Mouse (Mus musculus) spleen, adult 2 months (tissue): ENCODE data around the gene Cdh16. TPM values are rescaled to one million over a fixed set of nuclear protein-coding genes. Genes with fewer than 3 reads are reported as not detected.

Experiments
- DNase-seq, 2 experiments: peaks; one replicate each; pipeline versions ENCODE4 v3.0.0 to v3.0.0-alpha.2; 2012 to 2021; ENCODE audit warnings: low spot score in 2 of 2, low read depth in 1 of 2
- H3K27ac ChIP-seq: fragments of 200-500 bp; 2 replicates; pipeline ENCODE4 v1.5.1; 2012; ENCODE audit warnings: low read length, inconsistent platforms; ENCODE audit not compliant: insufficient read depth
- H3K27me3 ChIP-seq: fragments of 200-500 bp; 2 replicates; pipeline ENCODE4 v1.6.1; 2012; ENCODE audit warnings: mild to moderate bottlenecking, moderate library complexity, low read length, inconsistent platforms; ENCODE audit not compliant: control insufficient read depth, insufficient read depth
- H3K36me3 ChIP-seq: fragments of 200-500 bp; 2 replicates; pipeline ENCODE4 v1.6.1; 2012; ENCODE audit warnings: mild to moderate bottlenecking, low read length, inconsistent platforms; ENCODE audit not compliant: control insufficient read depth, insufficient read depth
- H3K4me1 ChIP-seq: fragments of 200-500 bp; 2 replicates; pipeline ENCODE4 v1.6.1; 2011; ENCODE audit warnings: inconsistent platforms; ENCODE audit not compliant: control insufficient read depth, insufficient read depth, insufficient read length
- H3K4me3 ChIP-seq: fragments of 200-500 bp; 2 replicates; pipeline ENCODE4 v1.5.1; 2011; ENCODE audit warnings: mild to moderate bottlenecking, inconsistent platforms; ENCODE audit not compliant: insufficient read depth, insufficient read length; ENCODE audit errors: extremely low read depth
- CTCF ChIP-seq: fragments of 200-500 bp; IDR thresholded peaks from 2 replicates; pipeline ENCODE4 v1.5.1; 2011; ENCODE audit warnings: mild to moderate bottlenecking, inconsistent platforms; ENCODE audit not compliant: insufficient read depth, insufficient read length, insufficient replicate concordance; ENCODE audit errors: extremely low read depth
- POLR2A ChIP-seq: fragments of 200-500 bp; IDR thresholded peaks from 2 replicates; pipeline ENCODE4 v1.6.1; 2011; ENCODE audit warnings: low read depth, low read length, inconsistent platforms
- WGBS: fragments of 180-500 bp; shearing (Covaris S2); methylation state at CpG from one replicate; pipeline ENCODE4 v1.1.7; 2018; 5-methylcytosine and 5-hydroxymethylcytosine counted together
- polyA plus RNA-seq: library from polyadenylated mRNA; depleted of rRNA; stranded (reverse); fragments of >200 nt; gene quantifications from 2 replicates; pipeline ENCODE4 v1.2.3, GENCODE M21; 2012

The Cdh16 gene
- polyA plus RNA-seq, 1 experiment = 0.29 TPM

GRCm38 (mm10) chr8:104627065-104627740, 3.0 kb upstream of the Cdh16 start:
- no peak overlapping the region for H3K27ac ChIP-seq
- TF ChIP-seq POLR2A (no peak), CTCF (no peak)
- no peaks in the 10 kb centered on the region for H3K27me3 ChIP-seq
- H3K4me3 ChIP-seq = no peak overlapping the region
- no peak for DNase-seq
- peaks cover 3% of the 10 kb centered on the region for H3K36me3 ChIP-seq
- 66% methylated on average over 4 of the region's 4 CpGs for WGBS
- H3K4me1 ChIP-seq = peaks cover 17% of the 10 kb centered on the region

GRCm38 (mm10) chr8:104620765-104621164, 3.4 kb downstream of the Cdh16 start:
- no peak overlapping the region for H3K27ac ChIP-seq
- WGBS = 70% methylated on average over 5 of the region's 5 CpGs
- DNase-seq = no peak
- no peak overlapping the region for H3K4me3 ChIP-seq
- TF ChIP-seq CTCF (no peak), POLR2A (no peak)
- no peaks in the 10 kb centered on the region for H3K36me3 ChIP-seq
- H3K4me1 ChIP-seq = peaks cover 6% of the 10 kb centered on the region; the same call in 1 of the 2 replicates
- H3K27me3 ChIP-seq = no peaks in the 10 kb centered on the region

GRCm38 (mm10) chr8:104613119-104613518, 11.1 kb downstream of the Cdh16 start:
- WGBS = 69% methylated on average over 4 of the region's 4 CpGs
- no peak for TF ChIP-seq CTCF
- no peak for TF ChIP-seq POLR2A
- H3K4me1 ChIP-seq = no peaks in the 10 kb centered on the region
- H3K4me3 ChIP-seq = no peak overlapping the region
- no peaks in the 10 kb centered on the region for H3K27me3 ChIP-seq
- DNase-seq = no peak
- H3K36me3 ChIP-seq = no peaks in the 10 kb centered on the region
- H3K27ac ChIP-seq = no peak overlapping the region

- TF ChIP-seq POLR2A = no peak
- no peak for TF ChIP-seq CTCF
- DNase-seq = no peak
- 79% methylated on average over 4 of the region's 4 CpGs for WGBS
- Histone ChIP-seq H3K36me3 (no peaks in the 10 kb centered on the region), H3K4me3 (no peak overlapping the region), H3K27ac (no peak overlapping the region), H3K4me1 (no peaks in the 10 kb centered on the region), H3K27me3 (no peaks in the 10 kb centered on the region)
Observed at GRCm38 (mm10) chr8:104611613-104612012, 12.6 kb downstream of the Cdh16 start.

- Histone ChIP-seq H3K27ac (no peak overlapping the region), H3K36me3 (no peaks in the 10 kb centered on the region), H3K27me3 (no peaks in the 10 kb centered on the region), H3K4me1 (no peaks in the 10 kb centered on the region), H3K4me3 (no peak overlapping the region)
- 86% methylated on average over 12 of the region's 12 CpGs for WGBS
- no peak for TF ChIP-seq CTCF
- no peak for TF ChIP-seq POLR2A
- DNase-seq = no peak
Observed at GRCm38 (mm10) chr8:104610185-104610766, 13.9 kb downstream of the Cdh16 start.

- Histone ChIP-seq H3K27ac (no peak overlapping the region), H3K36me3 (no peaks in the 10 kb centered on the region), H3K4me1 (no peaks in the 10 kb centered on the region), H3K27me3 (no peaks in the 10 kb centered on the region), H3K4me3 (no peak overlapping the region)
- 73% methylated on average over 8 of the region's 8 CpGs for WGBS
- DNase-seq = no peak
- TF ChIP-seq CTCF (no peak), POLR2A (no peak)
Observed at GRCm38 (mm10) chr8:104609222-104609621, 15.0 kb downstream of the Cdh16 start.

- WGBS = 68% methylated on average over 2 of the region's 2 CpGs
- H3K36me3 ChIP-seq = no peaks in the 10 kb centered on the region
- no peak for DNase-seq
- H3K27ac ChIP-seq = no peak overlapping the region
- no peaks in the 10 kb centered on the region for H3K4me1 ChIP-seq
- TF ChIP-seq CTCF = no peak
- TF ChIP-seq POLR2A = no peak
- H3K27me3 ChIP-seq = no peaks in the 10 kb centered on the region
- no peak overlapping the region for H3K4me3 ChIP-seq
Observed at GRCm38 (mm10) chr8:104607944-104608343, 16.3 kb downstream of the Cdh16 start.
